Mouse (Mus musculus) neural tube, embryonic 14.5 days (tissue): ENCODE measurements around the gene Slc44a3. TPM values are rescaled to one million over a fixed set of nuclear protein-coding genes. Genes with fewer than 3 reads are reported as not detected.

Source experiments
- ATAC-seq: fragments of 200-750 bp; cut with Nextera tagmentation; 2 replicates; pipeline ENCODE4 v1.8.0; 2017; ENCODE audit warnings: low read depth, mild to moderate bottlenecking, moderate TSS enrichment, moderate library complexity
- H3K27ac ChIP-seq: fragments of 300-500 bp; sonication (generic); 2 replicates; pipeline ENCODE4 v1.5.1; 2014; ENCODE audit warnings: low read depth, mild to moderate bottlenecking, control low read depth, low read length, moderate library complexity, mixed read lengths
- H3K27me3 ChIP-seq: fragments of 300-500 bp; sonication (generic); 2 replicates; pipeline ENCODE4 v1.6.1; 2014; ENCODE audit warnings: low read length; ENCODE audit not compliant: control insufficient read depth, insufficient read depth
- H3K36me3 ChIP-seq: fragments of 300-500 bp; sonication (generic); 2 replicates; pipeline ENCODE4 v1.6.1; 2014; ENCODE audit warnings: low read length, mixed read lengths; ENCODE audit not compliant: control insufficient read depth, insufficient read depth
- H3K4me1 ChIP-seq: fragments of 300-500 bp; sonication (generic); 2 replicates; pipeline ENCODE4 v1.6.1; 2014; ENCODE audit warnings: low read length; ENCODE audit not compliant: control insufficient read depth, insufficient read depth
- H3K4me2 ChIP-seq: fragments of 300-500 bp; sonication (generic); 2 replicates; pipeline ENCODE4 v1.6.1; 2014; ENCODE audit warnings: mild to moderate bottlenecking, low read depth, low read length, control low read depth
- H3K4me3 ChIP-seq: fragments of 300-500 bp; sonication (generic); 2 replicates; pipeline ENCODE4 v1.5.1; 2014; ENCODE audit warnings: low read depth, low read length, control low read depth, mixed read lengths
- H3K9ac ChIP-seq: fragments of 300-500 bp; sonication (generic); replicated peaks from 2 replicates; pipeline ENCODE4 v1.6.1; 2014; ENCODE audit warnings: low read depth, mild to moderate bottlenecking, control low read depth, low read length, mixed read lengths
- H3K9me3 ChIP-seq: fragments of 300-500 bp; sonication (generic); 2 replicates; pipeline ENCODE4 v1.6.1; 2016; ENCODE audit warnings: low read length; ENCODE audit not compliant: control insufficient read depth
- WGBS: fragments of 180-500 bp; shearing (Covaris S2); extraction: QIAGEN DNeasy Blood & Tissue Kit; methylation state at CpG from one replicate; pipeline ENCODE4 v1.1.7; 2014; 5-methylcytosine and 5-hydroxymethylcytosine counted together
- polyA plus RNA-seq: library from polyadenylated mRNA; unstranded; fragments of >200 nt; fragmentation: Nextera tagmentation; extraction: Ambion mirVana; gene quantifications from 2 replicates; pipeline ENCODE4 v1.2.1, GENCODE M21; 2014

Slc44a3 gene
- polyA plus RNA-seq, 1 experiment from 2014 or later = 1.5 TPM

GRCm38 (mm10) chr3:121521123-121521522 is 11.1 kb downstream of the Slc44a3 start:
- no peak for ATAC-seq
- no peaks in the 10 kb centered on the region for H3K4me1 ChIP-seq
- no peak overlapping the region for H3K27ac ChIP-seq
- no peak overlapping the region for H3K4me3 ChIP-seq
- no peaks in the 10 kb centered on the region for H3K27me3 ChIP-seq
- no peaks in the 10 kb centered on the region for H3K9me3 ChIP-seq
- H3K9ac ChIP-seq = no peak overlapping the region
- 93% methylated on average over 3 of the region's 3 CpGs for WGBS
- H3K4me2 ChIP-seq = no peak overlapping the region
- H3K36me3 ChIP-seq = no peaks in the 10 kb centered on the region

- 95% methylated on average over 8 of the region's 8 CpGs for WGBS
- Histone ChIP-seq H3K4me2 (no peak overlapping the region), H3K4me1 (no peaks in the 10 kb centered on the region), H3K27me3 (no peaks in the 10 kb centered on the region), H3K9me3 (no peaks in the 10 kb centered on the region), H3K9ac (no peak overlapping the region), H3K36me3 (no peaks in the 10 kb centered on the region), H3K27ac (no peak overlapping the region), H3K4me3 (no peak overlapping the region)
- no peak for ATAC-seq
These were observed 15.2 kb downstream of the Slc44a3 start for GRCm38 (mm10) chr3:121517030-121517429.

- no peak overlapping the region for H3K4me2 ChIP-seq
- WGBS = 65% methylated on average over 5 of the region's 5 CpGs
- no peaks in the 10 kb centered on the region for H3K27me3 ChIP-seq
- no peaks in the 10 kb centered on the region for H3K36me3 ChIP-seq
- H3K4me3 ChIP-seq = no peak overlapping the region
- no peak for ATAC-seq
- H3K4me1 ChIP-seq = no peaks in the 10 kb centered on the region
- H3K27ac ChIP-seq = no peak overlapping the region
- H3K9me3 ChIP-seq = no peaks in the 10 kb centered on the region
- no peak overlapping the region for H3K9ac ChIP-seq
These were observed 23.1 kb downstream of the Slc44a3 start for GRCm38 (mm10) chr3:121509141-121509540.

GRCm38 (mm10) chr3:121507678-121508077 is 24.5 kb downstream of the Slc44a3 start:
- Histone ChIP-seq H3K9me3 (no peaks in the 10 kb centered on the region), H3K27ac (no peak overlapping the region), H3K9ac (no peak overlapping the region), H3K4me3 (no peak overlapping the region), H3K4me2 (no peak overlapping the region), H3K36me3 (no peaks in the 10 kb centered on the region), H3K27me3 (no peaks in the 10 kb centered on the region), H3K4me1 (no peaks in the 10 kb centered on the region)
- no peak for ATAC-seq
- 94% methylated on average over 14 of the region's 14 CpGs for WGBS

GRCm38 (mm10) chr3:121506756-121507155 is 25.4 kb downstream of the Slc44a3 start:
- no peak overlapping the region for H3K9ac ChIP-seq
- H3K36me3 ChIP-seq = no peaks in the 10 kb centered on the region
- no peak overlapping the region for H3K27ac ChIP-seq
- no peak for ATAC-seq
- no peaks in the 10 kb centered on the region for H3K9me3 ChIP-seq
- no peaks in the 10 kb centered on the region for H3K4me1 ChIP-seq
- no peak overlapping the region for H3K4me3 ChIP-seq
- no peaks in the 10 kb centered on the region for H3K27me3 ChIP-seq
- 80% methylated on average over 7 of the region's 7 CpGs for WGBS
- H3K4me2 ChIP-seq = no peak overlapping the region

GRCm38 (mm10) chr3:121506175-121506574 is 26.0 kb downstream of the Slc44a3 start:
- no peaks in the 10 kb centered on the region for H3K4me1 ChIP-seq
- no peaks in the 10 kb centered on the region for H3K27me3 ChIP-seq
- no peak overlapping the region for H3K27ac ChIP-seq
- 75% methylated on average over 8 of the region's 8 CpGs for WGBS
- no peaks in the 10 kb centered on the region for H3K9me3 ChIP-seq
- H3K4me3 ChIP-seq = no peak overlapping the region
- H3K4me2 ChIP-seq = no peak overlapping the region
- ATAC-seq = no peak
- H3K9ac ChIP-seq = no peak overlapping the region
- H3K36me3 ChIP-seq = no peaks in the 10 kb centered on the region

GRCm38 (mm10) chr3:121504927-121505487 is 27.2 kb downstream of the Slc44a3 start:
- no peaks in the 10 kb centered on the region for H3K27me3 ChIP-seq
- no peak overlapping the region for H3K4me2 ChIP-seq
- H3K4me3 ChIP-seq = no peak overlapping the region
- WGBS = 64% methylated on average over 8 of the region's 8 CpGs
- H3K27ac ChIP-seq = no peak overlapping the region
- no peak for ATAC-seq
- no peaks in the 10 kb centered on the region for H3K9me3 ChIP-seq
- H3K36me3 ChIP-seq = no peaks in the 10 kb centered on the region
- no peaks in the 10 kb centered on the region for H3K4me1 ChIP-seq
- no peak overlapping the region for H3K9ac ChIP-seq

GRCm38 (mm10) chr3:121500734-121501133 is 31.5 kb downstream of the Slc44a3 start:
- Histone ChIP-seq H3K27ac (no peak overlapping the region), H3K4me3 (no peak overlapping the region), H3K4me2 (no peak overlapping the region), H3K36me3 (no peaks in the 10 kb centered on the region), H3K27me3 (no peaks in the 10 kb centered on the region), H3K9ac (no peak overlapping the region), H3K9me3 (no peaks in the 10 kb centered on the region), H3K4me1 (no peaks in the 10 kb centered on the region)
- WGBS = 96% methylated on average over 5 of the region's 5 CpGs
- no peak for ATAC-seq

GRCm38 (mm10) chr3:121500225-121500624 is 32.0 kb downstream of the Slc44a3 start:
- Histone ChIP-seq H3K4me2 (no peak overlapping the region), H3K27ac (no peak overlapping the region), H3K27me3 (no peaks in the 10 kb centered on the region), H3K36me3 (no peaks in the 10 kb centered on the region), H3K9me3 (no peaks in the 10 kb centered on the region), H3K4me1 (no peaks in the 10 kb centered on the region), H3K9ac (no peak overlapping the region), H3K4me3 (no peak overlapping the region)
- 61% methylated on average over 10 of the region's 10 CpGs for WGBS
- no peak for ATAC-seq
